Mouse (Mus musculus) thymus, adult 2 months (tissue): ENCODE results near the gene Synrg.

Experiments
- CTCF ChIP-seq: fragments of 200-500 bp; IDR thresholded peaks from 2 replicates; pipeline ENCODE4 v1.5.1; 2012; ENCODE audit warnings: mild to moderate bottlenecking, control low read depth, low read length, moderate library complexity, borderline replicate concordance; ENCODE audit not compliant: control insufficient read depth, poor library complexity, insufficient read depth; ENCODE audit errors: extremely low read depth
- POLR2A ChIP-seq: fragments of 200-500 bp; IDR thresholded peaks from 2 replicates; pipeline ENCODE4 v1.6.1; 2012; ENCODE audit warnings: mild to moderate bottlenecking, low read length, control low read depth, moderate library complexity; ENCODE audit not compliant: control insufficient read depth, poor library complexity, insufficient read depth; ENCODE audit errors: extremely low read depth

DNA sequence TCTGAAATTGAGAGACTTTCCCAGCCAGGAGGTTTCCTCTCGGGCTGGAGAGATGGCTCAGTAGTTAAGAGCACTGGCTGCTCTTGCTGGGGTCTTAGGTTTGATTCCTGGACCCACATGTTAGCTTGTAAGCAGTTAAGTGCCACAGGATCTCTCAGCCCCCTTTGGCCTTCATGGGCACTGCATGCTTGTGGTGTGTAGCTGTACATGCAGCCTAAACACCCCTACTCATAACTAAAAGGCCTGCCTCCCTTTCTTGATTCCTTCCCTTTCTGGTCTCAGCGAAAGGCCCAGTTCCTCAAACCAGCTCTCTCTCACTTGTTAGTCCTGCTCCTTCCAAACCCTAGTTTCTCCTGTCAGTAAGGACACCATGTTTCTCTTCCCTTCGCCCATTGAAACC lies 4.8 kb downstream of the Synrg start:
- no peak for TF ChIP-seq CTCF
- no peak for TF ChIP-seq POLR2A
